Mouse (Mus musculus) CH12.LX (cell line): ENCODE measurements around the gene Mmab. TPM values are rescaled to one million over a fixed set of nuclear protein-coding genes. Genes with fewer than 3 reads are reported as not detected.

ENCODE experiments used
- DNase-seq: peaks from one replicate; pipeline ENCODE4 v3.0.0-alpha.2; 2013; ENCODE audit errors: extremely low read depth
- H3K27ac ChIP-seq: 2 replicates; pipeline ENCODE4 v1.5.1; 2012; ENCODE audit warnings: low read depth, mild to moderate bottlenecking, control low read depth, moderate library complexity; ENCODE audit not compliant: insufficient read depth
- H3K27me3 ChIP-seq: replicated peaks from 2 replicates; pipeline ENCODE3; 2012; ENCODE audit warnings: inconsistent platforms
- H3K36me3 ChIP-seq, 2 experiments: replicated peaks in 1 of 2; 2 replicates each; pipeline versions ENCODE3 to v1.6.1; 2012; ENCODE audit warnings: inconsistent platforms in 1 of 2, low read length in 1 of 2, mild to moderate bottlenecking in 1 of 2, mixed read lengths in 1 of 2, moderate library complexity in 1 of 2; ENCODE audit not compliant: control insufficient read depth in 1 of 2, insufficient read depth in 1 of 2
- H3K4me1 ChIP-seq, 2 experiments: 2 replicates each; pipeline ENCODE4 v1.6.1; 2012; ENCODE audit warnings: inconsistent platforms in 1 of 2, moderate library complexity in 1 of 2; ENCODE audit not compliant: insufficient read depth in 2 of 2, control insufficient read depth in 1 of 2
- H3K4me2 ChIP-seq: 2 replicates; pipeline ENCODE4 v1.6.1; 2012; ENCODE audit warnings: low read depth, mild to moderate bottlenecking, control low read depth; ENCODE audit not compliant: poor library complexity, insufficient read depth, severe bottlenecking
- H3K4me3 ChIP-seq, 3 experiments: fragments of 150-350 bp in 1 of 3; sonication (generic) in 1 of 3; replicated peaks in 1 of 3; 2 replicates each; pipeline versions ENCODE3 to v1.5.1; 2011 to 2012; ENCODE audit warnings: low read depth in 2 of 3, low read length in 2 of 3, mild to moderate bottlenecking in 2 of 3, moderate library complexity in 2 of 3, control low read depth in 1 of 3, improper control_type of control experiment in 1 of 3, inconsistent platforms in 1 of 3, mixed read lengths in 1 of 3; ENCODE audit not compliant: poor library complexity in 1 of 3
- H3K79me2 ChIP-seq: replicated peaks from 2 replicates; pipeline ENCODE4 v1.6.1; 2012; ENCODE audit warnings: mild to moderate bottlenecking, moderate library complexity; ENCODE audit not compliant: control insufficient read depth, poor library complexity, insufficient read depth, severe bottlenecking; ENCODE audit errors: extremely low read depth
- H3K9ac ChIP-seq: 2 replicates; pipeline ENCODE4 v1.6.1; 2012; ENCODE audit warnings: low read depth, mild to moderate bottlenecking, control low read depth, moderate library complexity; ENCODE audit not compliant: insufficient read depth
- H3K9me3 ChIP-seq: replicated peaks from 2 replicates; pipeline ENCODE3; 2012; ENCODE audit warnings: low read length, inconsistent platforms, mixed read lengths
- BHLHE40 ChIP-seq: IDR thresholded peaks from 2 replicates; pipeline ENCODE4 v1.6.1; 2011; ENCODE audit warnings: mild to moderate bottlenecking, low read depth, low read length, improper control_type of control experiment
- CHD2 ChIP-seq: IDR thresholded peaks from 2 replicates; pipeline ENCODE4 v1.6.1; 2011; ENCODE audit warnings: low read length, improper control_type of control experiment
- CTCF ChIP-seq, 2 experiments: IDR thresholded peaks in 1 of 2; conservative IDR thresholded peaks in 1 of 2; 2 replicates each; pipeline ENCODE4 v1.5.1; 2011 to 2012; ENCODE audit warnings: low read depth in 2 of 2, low read length in 2 of 2, improper control_type of control experiment in 1 of 2, inconsistent platforms in 1 of 2, mild to moderate bottlenecking in 1 of 2, moderate library complexity in 1 of 2
- E2F4 ChIP-seq: IDR thresholded peaks from 2 replicates; pipeline ENCODE4 v1.6.1; 2011; ENCODE audit warnings: low read depth, low read length, improper control_type of control experiment; ENCODE audit not compliant: insufficient replicate concordance
- ELF1 ChIP-seq: IDR thresholded peaks from 2 replicates; pipeline ENCODE4 v1.6.1; 2014; ENCODE audit warnings: low read depth, mild to moderate bottlenecking, inconsistent platforms, low read length, improper control_type of control experiment
- GABPA ChIP-seq: IDR thresholded peaks from 2 replicates; pipeline ENCODE4 v1.6.1; 2012; ENCODE audit warnings: low read depth, low read length, improper control_type of control experiment, inconsistent platforms; ENCODE audit not compliant: insufficient replicate concordance
- JUN ChIP-seq: IDR thresholded peaks from 2 replicates; pipeline ENCODE4 v1.6.1; 2011; ENCODE audit warnings: low read depth, mild to moderate bottlenecking, low read length, improper control_type of control experiment, moderate library complexity; ENCODE audit not compliant: insufficient read depth
- JUND ChIP-seq: conservative IDR thresholded peaks from 2 replicates; pipeline ENCODE4 v1.6.1; 2011; ENCODE audit warnings: low read depth, low read length, improper control_type of control experiment
- KAT2A ChIP-seq: IDR thresholded peaks from 2 replicates; pipeline ENCODE4 v1.6.1; 2012; ENCODE audit warnings: low read length, improper control_type of control experiment, inconsistent platforms; ENCODE audit not compliant: insufficient replicate concordance
- MAX ChIP-seq: IDR thresholded peaks from 2 replicates; pipeline ENCODE4 v1.6.1; 2011; ENCODE audit warnings: low read length, improper control_type of control experiment
- MEF2A ChIP-seq: IDR thresholded peaks from 2 replicates; pipeline ENCODE4 v1.6.1; 2014; ENCODE audit warnings: low read depth, mild to moderate bottlenecking, inconsistent platforms, low read length, improper control_type of control experiment, borderline replicate concordance
- MYC ChIP-seq: IDR thresholded peaks from 2 replicates; pipeline ENCODE4 v1.6.1; 2011; ENCODE audit warnings: low read depth, mild to moderate bottlenecking, improper control_type of control experiment, low read length
- NELFE ChIP-seq: IDR thresholded peaks from 2 replicates; pipeline ENCODE4 v1.6.1; 2011; ENCODE audit warnings: low read depth, low read length, improper control_type of control experiment
- NRF1 ChIP-seq: IDR thresholded peaks from 2 replicates; pipeline ENCODE4 v1.6.1; 2014; ENCODE audit warnings: low read depth, mild to moderate bottlenecking, inconsistent platforms, low read length, improper control_type of control experiment, moderate library complexity
- PAX5 ChIP-seq: IDR thresholded peaks from 2 replicates; pipeline ENCODE4 v1.6.1; 2012; ENCODE audit warnings: low read length, inconsistent platforms, mixed read lengths
- POLR2A ChIP-seq: IDR thresholded peaks from 2 replicates; pipeline ENCODE4 v1.6.1; 2011; ENCODE audit warnings: low read depth, mild to moderate bottlenecking, improper control_type of control experiment, low read length
- POLR2AphosphoS2 ChIP-seq: IDR thresholded peaks from 2 replicates; pipeline ENCODE4 v1.6.1; 2011; ENCODE audit warnings: low read depth, low read length, improper control_type of control experiment
- RAD21 ChIP-seq: IDR thresholded peaks from 2 replicates; pipeline ENCODE4 v1.6.1; 2011; ENCODE audit warnings: low read depth, mild to moderate bottlenecking, low read length, improper control_type of control experiment, moderate library complexity
- RCOR1 ChIP-seq: conservative IDR thresholded peaks from 2 replicates; pipeline ENCODE4 v1.6.1; 2012; ENCODE audit warnings: low read depth, mild to moderate bottlenecking, inconsistent platforms, low read length, improper control_type of control experiment
- SIN3A ChIP-seq: IDR thresholded peaks from 2 replicates; pipeline ENCODE4 v1.6.1; 2012; ENCODE audit warnings: low read length, improper control_type of control experiment, inconsistent platforms
- TCF12 ChIP-seq: IDR thresholded peaks from 2 replicates; pipeline ENCODE4 v1.6.1; 2014; ENCODE audit warnings: low read depth, mild to moderate bottlenecking, inconsistent platforms, low read length, improper control_type of control experiment
- USF1 ChIP-seq: IDR thresholded peaks from 2 replicates; pipeline ENCODE4 v1.6.1; 2014; ENCODE audit warnings: low read depth, mild to moderate bottlenecking, inconsistent platforms, low read length, improper control_type of control experiment
- ZC3H11A ChIP-seq: IDR thresholded peaks from 2 replicates; pipeline ENCODE4 v1.6.1; 2012; ENCODE audit warnings: low read depth, mild to moderate bottlenecking, inconsistent platforms, low read length, improper control_type of control experiment
- ZMIZ1 ChIP-seq: IDR thresholded peaks from 2 replicates; pipeline ENCODE4 v1.6.1; 2012; ENCODE audit warnings: low read depth, mild to moderate bottlenecking, inconsistent platforms, low read length, improper control_type of control experiment
- ZNF384 ChIP-seq: IDR thresholded peaks from 2 replicates; pipeline ENCODE4 v1.6.1; 2012; ENCODE audit warnings: low read depth, low read length, improper control_type of control experiment, inconsistent platforms
- dilution Hi-C: fragments of 300-500 bp; cut with MboI; formaldehyde crosslinking; loops from 2 replicates; pipeline ENCODE4 v1.14.3; 2020; ENCODE audit warnings: low sequenced_read_pairs; ENCODE audit not compliant: extremely low pct_unique_long_range_greater_than_20kb, extremely low pct_ligation_motif_present
- in situ Hi-C: fragments of 300-500 bp; cut with MboI; formaldehyde crosslinking; loops from 3 replicates; pipeline ENCODE4 v1.14.3; 2019; ENCODE audit warnings: low sequenced_read_pairs, low pct_ligation_motif_present, low pct_unique_long_range_greater_than_20kb, mixed read lengths
- polyA plus RNA-seq: library from polyadenylated mRNA; unstranded; fragments of >175 nt; gene quantifications from 2 replicates; pipeline ENCODE4 v1.2.1, GENCODE M21; 2012; ENCODE audit warnings: low read depth; ENCODE audit not compliant: insufficient read length
- total RNA-seq, 2 experiments: library from RNA; depleted of rRNA; stranded (reverse); fragments of 300-350 nt in 1 of 2; fragments of >200 nt in 1 of 2; gene quantifications; 2 replicates each; pipeline ENCODE4 v1.2.3; 2012 to 2014

The Mmab gene
- total and polyA plus RNA-seq, 3 experiments: 9.3 to 14.4 (median 10.9) TPM

GRCm38 (mm10) chr5:114407810-114408209 lies 36.0 kb downstream of the Mmab start:
- no peaks in the 10 kb centered on the region for H3K9me3 ChIP-seq
- no peak for TF ChIP-seq MAX
- no peak for TF ChIP-seq POLR2AphosphoS2
- TF ChIP-seq KAT2A: no peak
- TF ChIP-seq CHD2: no peak
- TF ChIP-seq RAD21: no peak
- no peak for TF ChIP-seq TCF12
- TF ChIP-seq MYC: no peak
- no peak for TF ChIP-seq RCOR1
- no peak for TF ChIP-seq POLR2A
- TF ChIP-seq ZC3H11A: no peak
- no peak for TF ChIP-seq USF1
- TF ChIP-seq NRF1: no peak
- no peak for TF ChIP-seq GABPA
- no peak for TF ChIP-seq SIN3A
- TF ChIP-seq ELF1: no peak
- no peak for TF ChIP-seq BHLHE40
- TF ChIP-seq JUND: no peak
- H3K9ac ChIP-seq: no peak overlapping the region
- peaks cover 98 to 100% of the 10 kb centered on the region in 2 experiments for H3K36me3 ChIP-seq
- no peaks in the 10 kb centered on the region for H3K4me1 ChIP-seq
- H3K27ac ChIP-seq: no peak overlapping the region
- in situ Hi-C loops (no loop called here), dilution Hi-C loops (no loop called here)
- no peak overlapping the region for H3K4me3 ChIP-seq
- H3K79me2 ChIP-seq: no peaks in the 10 kb centered on the region
- DNase-seq: no peak
- H3K27me3 ChIP-seq: no peaks in the 10 kb centered on the region
- no peak overlapping the region for H3K4me2 ChIP-seq

GRCm38 (mm10) chr5:114407269-114407668 lies 36.6 kb downstream of the Mmab start:
- no peak overlapping the region for H3K9ac ChIP-seq
- H3K27me3 ChIP-seq: no peaks in the 10 kb centered on the region
- H3K9me3 ChIP-seq: no peaks in the 10 kb centered on the region
- no peaks in the 10 kb centered on the region for H3K4me1 ChIP-seq
- H3K4me2 ChIP-seq: no peak overlapping the region
- TF ChIP-seq ZNF384: no peak
- TF ChIP-seq MEF2A: no peak
- no peak for TF ChIP-seq NELFE
- no peak for TF ChIP-seq JUN
- TF ChIP-seq SIN3A: no peak
- no peak for TF ChIP-seq ZMIZ1
- TF ChIP-seq E2F4: no peak
- no peak for TF ChIP-seq PAX5
- TF ChIP-seq CTCF (conservative IDR thresholded peaks at IDR 0.05 in 1 of 2, IDR thresholded peaks at IDR 0.05 in 1 of 2; ENCODE audit: low read depth in 2 of 2, low read length in 2 of 2): no peak
- no peak for DNase-seq
- no peak overlapping the region for H3K4me3 ChIP-seq
- dilution Hi-C loops: no loop called here
- H3K27ac ChIP-seq: no peak overlapping the region
- in situ Hi-C loops: no loop called here
- H3K79me2 ChIP-seq: no peaks in the 10 kb centered on the region
- H3K36me3 ChIP-seq: peaks cover 98 to 100% of the 10 kb centered on the region in 2 experiments
